Mouse (Mus musculus) erythroblast, adult 5-6 weeks (primary cell): Measurements from ENCODE around the gene Snip1. TPM values are rescaled to one million over a fixed set of nuclear protein-coding genes. Genes with fewer than 3 reads are reported as not detected.

ENCODE experiments used
- ATAC-seq: replicated peaks from 2 replicates; pipeline ENCODE4 v1.8.0; 2016; ENCODE audit warnings: moderate number of reproducible peaks, mild to moderate bottlenecking, moderate TSS enrichment, inconsistent platforms; ENCODE audit not compliant: poor library complexity, low FRiP score, severe bottlenecking
- total RNA-seq, 2 experiments: library from RNA; stranded (forward) in 1 of 2; stranded (reverse) in 1 of 2; fragments of 150-400 nt in 1 of 2; fragments of 200-764, 138-1000 nt in 1 of 2; gene quantifications; 2 replicates each; pipeline versions ENCODE4 v1.2.3 to v1.2.4; 2015 to 2017; ENCODE audit warnings: low replicate concordance in 2 of 2

The Snip1 gene
- total RNA-seq (2015; ENCODE audit: low replicate concordance) = 5.9 and 9.8 TPM in 2 replicates
- 7.5 and 17.4 TPM in 2 replicates for total RNA-seq (2017; ENCODE audit: low replicate concordance)

- ATAC-seq = peak; percentile 97
Observed at GRCm38 (mm10) chr4:125066490-125067370, at the start of gene Snip1. TSS of gene Snip1 (plus strand) at chr4:125066672.

DNA sequence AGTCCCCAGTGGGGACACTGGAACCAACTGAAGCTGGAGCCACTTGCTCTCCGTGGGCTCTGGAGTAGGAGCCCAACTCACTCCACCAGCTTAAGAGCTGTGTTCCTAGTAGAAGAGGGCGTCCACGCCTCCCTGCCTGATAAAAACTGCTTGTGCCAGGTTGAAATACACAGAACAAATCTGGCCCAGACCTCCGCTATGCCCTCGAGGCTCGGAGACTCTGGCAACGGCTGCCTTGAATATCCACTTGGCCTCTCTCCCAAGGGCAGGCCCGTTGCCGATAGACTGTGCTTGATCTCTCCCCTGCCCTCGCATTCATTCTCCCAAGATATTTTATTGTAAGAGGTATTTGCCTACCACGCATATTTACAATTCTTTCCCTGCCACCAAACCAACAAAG, 49.0 kb upstream of the Snip1 start:
- no peak for ATAC-seq

DNA sequence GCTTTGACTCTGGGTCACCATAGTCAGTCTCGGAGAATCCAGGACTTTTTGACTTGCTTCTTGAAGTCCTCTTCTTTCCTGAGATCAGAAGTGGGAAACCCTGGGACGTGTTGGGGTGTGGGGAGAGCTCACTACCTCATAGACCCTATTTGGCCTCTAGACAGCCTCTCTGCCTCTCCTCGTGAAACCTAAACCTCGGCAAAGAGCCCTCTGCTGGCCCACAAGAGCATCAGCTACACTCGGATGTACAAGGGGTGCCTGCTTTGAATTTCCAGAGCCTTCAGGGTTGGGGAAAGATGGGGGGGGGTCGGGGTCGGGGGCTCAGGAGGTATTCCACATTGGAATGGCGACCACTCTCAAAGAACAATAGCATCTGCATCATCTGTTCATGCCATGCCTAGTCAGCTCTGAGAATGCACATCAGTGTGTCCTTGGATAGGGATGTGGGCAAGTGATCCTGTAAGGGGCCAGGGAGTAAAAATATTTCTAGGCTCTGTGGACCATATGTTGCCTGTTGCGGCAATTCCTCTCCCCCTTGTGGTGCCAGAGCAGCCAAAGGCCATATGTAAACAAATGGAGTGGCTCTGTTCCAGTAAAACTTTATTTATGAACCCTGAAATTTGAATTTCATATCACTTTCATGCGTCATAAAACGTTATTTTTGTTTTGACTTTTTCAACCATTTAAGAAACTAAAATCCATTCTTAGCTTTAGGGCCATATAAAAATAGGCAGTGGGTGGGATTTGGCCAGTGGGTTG, 45.5 kb upstream of the Snip1 start:
- 0 out of 2 replicates have a peak, but pooled peaks have one; percentile 32 for ATAC-seq

DNA sequence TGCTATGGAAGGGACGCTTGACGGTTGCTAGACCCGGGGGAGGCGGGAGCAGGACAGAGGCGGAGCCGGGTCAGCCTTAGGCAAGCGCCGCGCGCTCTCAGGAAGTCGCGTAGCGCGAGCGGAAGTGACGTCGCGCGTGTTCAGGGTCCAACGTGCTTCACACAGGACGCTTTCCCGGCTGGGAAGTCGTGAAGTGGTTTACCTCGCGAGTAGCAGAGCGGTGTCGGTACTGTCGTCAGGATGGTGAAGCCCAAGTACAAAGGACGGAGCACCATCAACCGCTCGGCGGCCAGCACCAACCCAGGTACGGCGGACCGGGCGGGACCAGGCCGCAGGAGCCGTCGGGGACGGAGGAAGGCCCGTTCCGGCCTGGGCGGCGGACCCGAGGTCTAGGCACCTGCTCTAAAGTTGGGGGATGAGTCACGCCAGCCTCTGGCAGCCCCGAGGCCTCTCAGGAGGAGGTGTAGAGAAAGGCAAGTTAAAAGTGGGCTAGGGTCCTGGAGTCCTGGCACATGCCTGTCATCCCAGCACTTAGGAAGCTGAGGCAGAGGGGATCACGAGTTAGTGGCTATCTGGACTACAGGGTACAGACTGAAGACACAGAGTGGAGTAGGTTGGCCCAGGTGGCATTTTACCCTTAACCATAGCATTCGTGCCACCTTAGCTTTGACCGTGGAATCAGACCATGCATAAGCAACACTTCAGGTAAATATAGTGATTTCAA, 36.4 kb upstream of the Snip1 start:
- ATAC-seq = peak; percentile 100

DNA sequence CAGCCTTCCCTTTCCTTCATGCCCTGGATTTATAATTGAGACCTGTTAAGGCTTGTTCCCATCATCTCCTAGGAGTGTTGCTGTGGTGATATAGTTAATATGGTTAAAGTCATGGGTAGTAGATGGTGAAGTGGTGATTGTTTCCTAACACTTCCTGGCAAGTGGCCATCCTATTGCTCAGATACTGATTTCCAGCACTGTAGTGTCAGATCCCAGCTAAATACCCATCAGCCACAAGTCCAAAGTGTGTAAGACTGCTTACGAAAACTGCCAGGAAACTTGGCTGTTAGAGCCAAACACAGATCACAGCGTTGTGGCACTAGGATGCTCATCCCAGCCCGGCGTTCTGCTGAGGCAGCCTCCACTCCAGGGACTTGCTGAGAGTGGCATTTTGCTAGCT, 32.1 kb upstream of the Snip1 start:
- no peak for ATAC-seq

- ATAC-seq = no peak
Observed at GRCm38 (mm10) chr4:125044454-125044853, 22.0 kb upstream of the Snip1 start.

DNA sequence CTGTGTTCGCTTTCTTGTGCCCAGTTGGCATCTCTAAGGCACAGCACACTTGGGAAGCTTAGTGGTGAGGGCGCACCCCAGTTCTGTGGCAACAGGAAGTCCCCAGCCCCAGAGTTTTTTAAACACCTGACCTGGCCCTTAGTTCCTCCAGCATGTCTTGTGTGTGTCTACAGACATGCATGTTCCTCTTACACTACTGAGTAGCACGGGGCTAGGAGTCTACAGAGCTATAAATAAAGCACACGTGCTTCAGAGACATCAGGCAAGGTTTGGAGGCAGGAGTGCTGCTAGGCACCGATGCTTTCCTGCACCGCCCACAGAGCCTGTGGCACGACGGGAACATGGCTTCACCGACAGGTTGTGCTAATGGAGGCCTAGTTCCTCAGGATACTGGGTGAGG, 11.1 kb upstream of the Snip1 start:
- no peak for ATAC-seq

GRCm38 (mm10) chr4:125056476-125056875, 10.0 kb upstream of the Snip1 start:
- no peak for ATAC-seq

GRCm38 (mm10) chr4:125057273-125057672, 9.2 kb upstream of the Snip1 start:
- no peak for ATAC-seq

DNA sequence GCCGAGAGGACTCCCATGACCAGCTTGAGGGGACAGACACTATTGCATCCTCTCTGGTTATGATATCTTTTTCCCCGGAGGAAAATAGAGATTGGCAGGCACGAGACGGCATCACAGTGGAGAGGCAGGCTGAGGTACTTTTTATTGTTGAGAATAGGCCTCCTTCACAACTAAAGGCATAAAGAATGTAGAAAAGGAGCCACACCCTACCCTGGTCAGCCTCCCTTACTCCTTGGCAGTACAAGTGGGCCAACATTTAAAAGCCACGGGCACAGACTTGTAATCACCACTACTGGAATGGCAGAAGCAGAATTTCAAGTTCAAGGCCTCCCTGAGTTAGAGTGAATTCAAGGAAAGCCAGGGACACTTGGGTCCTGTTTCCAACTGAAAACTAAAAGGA, 8.4 kb upstream of the Snip1 start:
- no peak for ATAC-seq

DNA sequence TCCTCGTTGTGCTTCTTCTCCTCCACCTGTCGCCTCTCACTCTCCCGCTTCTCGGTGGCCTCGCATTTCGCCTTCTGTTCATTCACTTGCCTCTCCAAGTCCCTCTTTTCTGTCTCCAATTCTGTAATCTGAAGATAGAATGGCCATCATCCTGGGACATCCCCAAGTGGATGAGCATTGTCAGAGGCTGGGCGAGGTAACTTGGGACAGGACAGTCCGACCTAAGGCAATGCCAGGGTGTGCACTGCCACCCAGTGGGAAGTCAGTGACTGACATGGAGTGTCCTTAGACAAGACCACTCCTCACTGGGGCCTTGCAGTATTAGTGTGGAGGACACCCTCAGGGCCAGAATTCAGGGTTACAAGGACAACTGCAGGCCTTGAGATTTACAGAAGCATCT, 7.4 kb upstream of the Snip1 start:
- peak; percentile 66 for ATAC-seq

GRCm38 (mm10) chr4:125063829-125064228, 2.6 kb upstream of the Snip1 start:
- no peak for ATAC-seq

GRCm38 (mm10) chr4:125065517-125066307, 760 bp upstream of the Snip1 start, which contains the start of gene Dnali1:
TSS of gene Dnali1 (minus strand) at chr4:125065703.
- peak; percentile 47; the same call in 1 of the 2 replicates for ATAC-seq

- no peak for ATAC-seq
Observed at GRCm38 (mm10) chr4:125077700-125078099, 11.2 kb downstream of the Snip1 start.

- ATAC-seq = no peak
Observed at GRCm38 (mm10) chr4:125078698-125079097, 12.2 kb downstream of the Snip1 start.

GRCm38 (mm10) chr4:125084403-125085345, 18.2 kb downstream of the Snip1 start, which contains the start of gene Meaf6:
TSS of gene Meaf6 (plus strand) at chr4:125085134.
- peak; percentile 82 for ATAC-seq

DNA sequence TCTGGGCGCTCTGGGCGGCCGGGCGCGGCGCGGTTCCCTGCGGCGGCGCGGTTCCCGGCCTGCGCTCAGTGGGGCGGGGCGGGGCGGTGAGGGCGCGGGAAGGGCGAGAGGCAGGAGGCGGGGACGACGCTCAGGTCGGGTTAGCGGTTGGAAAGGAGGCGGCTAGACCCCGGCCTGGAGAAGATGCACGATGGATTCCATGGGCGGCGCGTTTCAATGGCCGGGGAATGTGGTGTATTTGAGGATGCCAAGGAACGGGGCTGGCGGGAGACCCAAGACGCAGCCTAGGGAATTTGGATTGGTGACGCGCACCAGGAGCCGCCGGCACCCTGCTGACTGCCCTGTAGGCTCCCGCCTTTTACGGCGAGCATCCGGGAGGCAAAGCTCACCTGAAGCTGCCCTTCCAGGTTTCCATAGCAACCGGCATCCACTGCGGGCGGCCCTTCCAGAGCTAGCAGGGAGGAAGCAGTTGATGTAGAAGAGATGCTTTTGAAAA, 18.9 kb downstream of the Snip1 start:
- peak; percentile 90 for ATAC-seq

- ATAC-seq = no peak
Observed at GRCm38 (mm10) chr4:125093031-125093430, 26.6 kb downstream of the Snip1 start.
